Mouse (Mus musculus) liver, embryonic 14.5 days (tissue): Measurements from ENCODE around the gene Pon1. TPM values are rescaled to one million over a fixed set of nuclear protein-coding genes. Genes with fewer than 3 reads are reported as not detected.
A peak's percentile ranks its signal among the peaks of the same experiment; 100 is the strongest.

Source experiments
- ATAC-seq: fragments of 200-750 bp; cut with Nextera tagmentation; 2 replicates; pipeline ENCODE4 v1.8.0; 2017; ENCODE audit warnings: moderate number of reproducible peaks, mild to moderate bottlenecking, moderate library complexity; ENCODE audit not compliant: insufficient read depth
- DNase-seq, 3 experiments: peaks; one replicate each; pipeline ENCODE4 v3.0.0-alpha.2; 2012 to 2013; ENCODE audit warnings: low read depth in 3 of 3, low spot score in 3 of 3
- H3K27ac ChIP-seq: fragments of 300-500 bp; sonication (generic); 2 replicates; pipeline ENCODE4 v1.5.1; 2014; ENCODE audit warnings: moderate library complexity, mild to moderate bottlenecking, control low read depth, inconsistent platforms
- H3K27me3 ChIP-seq: fragments of 300-500 bp; sonication (generic); 2 replicates; pipeline ENCODE4 v1.6.1; 2014; ENCODE audit warnings: mild to moderate bottlenecking, low read length, moderate library complexity; ENCODE audit not compliant: control insufficient read depth, insufficient read depth
- H3K36me3 ChIP-seq: fragments of 300-500 bp; sonication (generic); replicated peaks from 2 replicates; pipeline ENCODE4 v1.6.1; 2014; ENCODE audit warnings: low read depth; ENCODE audit not compliant: control insufficient read depth, insufficient read depth
- H3K4me1 ChIP-seq, 2 experiments: fragments of 200-500 bp in 1 of 2; fragments of 300-500 bp in 1 of 2; sonication (generic) in 1 of 2; replicated peaks; 2 replicates each; pipeline ENCODE4 v1.6.1; 2012 to 2014; ENCODE audit warnings: antibody characterized with exemption in 1 of 2, inconsistent platforms in 1 of 2, low read length in 1 of 2; ENCODE audit not compliant: control insufficient read depth in 2 of 2, insufficient read depth in 2 of 2
- H3K4me2 ChIP-seq: fragments of 300-500 bp; sonication (generic); 2 replicates; pipeline ENCODE4 v1.6.1; 2014; ENCODE audit warnings: low read depth, mild to moderate bottlenecking, control low read depth, moderate library complexity
- H3K4me3 ChIP-seq, 2 experiments: fragments of 200-500 bp in 1 of 2; fragments of 300-500 bp in 1 of 2; sonication (generic) in 1 of 2; 2 replicates each; pipeline ENCODE4 v1.5.1; 2012 to 2014; ENCODE audit warnings: low read depth in 2 of 2, low read length in 2 of 2, mild to moderate bottlenecking in 2 of 2, control low read depth in 1 of 2, inconsistent platforms in 1 of 2, moderate library complexity in 1 of 2; ENCODE audit not compliant: insufficient read depth in 1 of 2
- H3K9ac ChIP-seq: fragments of 300-500 bp; sonication (generic); replicated peaks from 2 replicates; pipeline ENCODE4 v1.6.1; 2014; ENCODE audit warnings: mild to moderate bottlenecking, control low read depth, moderate library complexity
- H3K9me3 ChIP-seq: fragments of 300-500 bp; sonication (generic); 2 replicates; pipeline ENCODE4 v1.6.1; 2016; ENCODE audit warnings: low read length, mixed read lengths; ENCODE audit not compliant: control insufficient read depth
- CTCF ChIP-seq: IDR thresholded peaks from 2 replicates; pipeline ENCODE4 v1.5.1; 2016; ENCODE audit warnings: antibody characterized with exemption, low read depth, control low read depth
- EP300 ChIP-seq: IDR thresholded peaks from 2 replicates; pipeline ENCODE4 v1.6.1; 2016; ENCODE audit warnings: antibody characterized with exemption, low read depth
- WGBS: fragments of 180-500 bp; shearing (Covaris S2); extraction: QIAGEN DNeasy Blood & Tissue Kit; methylation state at CpG from one replicate; pipeline ENCODE4 v1.1.7; 2014; ENCODE audit not compliant: insufficient replicate concordance; 5-methylcytosine and 5-hydroxymethylcytosine counted together
- polyA plus RNA-seq, 2 experiments: library from polyadenylated mRNA; depleted of rRNA in 1 of 2; stranded (reverse) in 1 of 2; unstranded in 1 of 2; fragments of >200 nt; fragmentation: Nextera tagmentation in 1 of 2; extraction: Ambion mirVana in 1 of 2; gene quantifications; 2 replicates each; pipeline versions ENCODE4 v1.2.1 to v1.2.3; 2012 to 2014

The Pon1 gene
- polyA plus RNA-seq, 2 experiments, result 1.9 to 4.4 TPM

- H3K9ac ChIP-seq, result peak overlapping the region; percentile 34
- peaks cover 58 to 61% of the 10 kb centered on the region in 2 experiments for H3K4me1 ChIP-seq
- H3K27ac ChIP-seq, result peak overlapping the region; percentile 53
- no peaks in the 10 kb centered on the region for H3K9me3 ChIP-seq
- no peaks in the 10 kb centered on the region for H3K36me3 ChIP-seq
- H3K4me3 ChIP-seq, result no peak overlapping the region
- DNase-seq (no peak), ATAC-seq (no peak)
- WGBS, result 49% methylated on average over 2 of the region's 2 CpGs
- H3K27me3 ChIP-seq, result no peaks in the 10 kb centered on the region
- H3K4me2 ChIP-seq, result peak overlapping the region; percentile 75
- TF ChIP-seq EP300, result no peak
- no peak for TF ChIP-seq CTCF
Measured at GRCm38 (mm10) chr6:5152185-5152584, 41.6 kb downstream of the Pon1 start.

GRCm38 (mm10) chr6:5151171-5151570 lies 42.6 kb downstream of the Pon1 start:
- H3K36me3 ChIP-seq, result no peaks in the 10 kb centered on the region
- no peak overlapping the region for H3K4me2 ChIP-seq
- ATAC-seq (no peak), DNase-seq (no peak)
- H3K9me3 ChIP-seq, result no peaks in the 10 kb centered on the region
- H3K4me1 ChIP-seq, result peaks cover 48 to 53% of the 10 kb centered on the region in 2 experiments
- H3K9ac ChIP-seq, result no peak overlapping the region
- H3K27me3 ChIP-seq, result no peaks in the 10 kb centered on the region
- no peak for TF ChIP-seq CTCF
- TF ChIP-seq EP300, result no peak
- WGBS, result 74% methylated on average over 4 of the region's 4 CpGs
- H3K4me3 ChIP-seq, result no peak overlapping the region
- no peak overlapping the region; the same call in 1 of the 2 replicates for H3K27ac ChIP-seq

GRCm38 (mm10) chr6:5149941-5150340 lies 43.8 kb downstream of the Pon1 start:
- Histone ChIP-seq H3K9me3 (no peaks in the 10 kb centered on the region), H3K27me3 (no peaks in the 10 kb centered on the region), H3K36me3 (no peaks in the 10 kb centered on the region), H3K4me2 (no peak overlapping the region), H3K4me1 (peaks cover 43 to 47% of the 10 kb centered on the region in 2 experiments), H3K4me3 (no peak overlapping the region), H3K27ac (no peak overlapping the region), H3K9ac (no peak overlapping the region)
- ATAC-seq (no peak), DNase-seq (no peak)
- WGBS, result 80% methylated on average over 2 of the region's 2 CpGs
- TF ChIP-seq EP300, result no peak
- no peak for TF ChIP-seq CTCF

- H3K27ac ChIP-seq, result peak overlapping the region; percentile 18
- peak overlapping the region; percentile 38 for H3K9ac ChIP-seq
- peak overlapping the region; percentile 59 for H3K4me2 ChIP-seq
Measured at GRCm38 (mm10) chr6:5147488-5148142, 46.1 kb downstream of the Pon1 start.

GRCm38 (mm10) chr6:5139666-5140065 lies 54.1 kb downstream of the Pon1 start:
- Histone ChIP-seq H3K27me3 (no peaks in the 10 kb centered on the region), H3K9ac (no peak overlapping the region), H3K9me3 (no peaks in the 10 kb centered on the region), H3K4me3 (no peak overlapping the region), H3K36me3 (no peaks in the 10 kb centered on the region), H3K4me1 (peaks cover 0 to 2% of the 10 kb centered on the region in 2 experiments; a peak in 1 of 4 replicates), H3K27ac (no peak overlapping the region), H3K4me2 (no peak overlapping the region)
- WGBS, result 79% methylated on average over 9 of the region's 9 CpGs
- no peak for DNase-seq
- ATAC-seq, result no peak
- TF ChIP-seq CTCF, result no peak
- TF ChIP-seq EP300, result no peak

More at GRCm38 (mm10) chr6:5147488-5148142, 46.1 kb downstream of the Pon1 start:
- no peak for TF ChIP-seq CTCF
- no peak for TF ChIP-seq EP300
- Histone ChIP-seq H3K4me1 (peaks cover 28 to 33% of the 10 kb centered on the region in 2 experiments), H3K27me3 (no peaks in the 10 kb centered on the region), H3K4me3 (peak overlapping the region; percentile 21; a peak in 2 of 4 replicates), H3K36me3 (no peaks in the 10 kb centered on the region), H3K9me3 (no peaks in the 10 kb centered on the region)
- WGBS, result 17% methylated on average over 13 of the region's 13 CpGs
- ATAC-seq (peak; percentile 69), DNase-seq (no peak)
